Mouse (Mus musculus): ENCODE measurements around the gene Ngly1.
"Not testable (repeated sequence)": the region's sequence is repeated elsewhere in the genome, so short reads cannot be mapped to it uniquely, and the experiment has no call there.

Gene Ngly1

GRCm38 (mm10) chr14:16261869-16262268 is 12.8 kb downstream of the Ngly1 start:
- no peak for DNase-seq

DNA sequence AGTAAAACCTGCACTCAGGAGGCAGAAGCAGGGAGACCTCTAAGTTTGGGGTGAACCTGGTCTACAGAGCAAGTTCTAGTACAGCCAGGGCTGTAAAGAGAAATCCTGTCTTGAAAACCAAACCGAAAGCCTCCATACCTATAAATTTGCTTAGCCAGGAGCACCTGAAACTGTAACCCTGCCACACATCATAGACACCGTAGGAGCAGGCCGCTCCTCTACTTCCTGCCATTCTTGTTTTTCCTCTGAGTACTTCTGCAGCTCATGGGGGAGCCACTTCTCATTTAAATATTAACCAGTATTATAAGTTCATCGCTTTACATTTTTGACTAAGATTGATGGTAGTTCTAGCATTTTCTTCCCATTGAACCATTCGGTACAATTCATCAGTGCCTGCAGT is 17.9 kb downstream of the Ngly1 start:
- no peak for DNase-seq

DNA sequence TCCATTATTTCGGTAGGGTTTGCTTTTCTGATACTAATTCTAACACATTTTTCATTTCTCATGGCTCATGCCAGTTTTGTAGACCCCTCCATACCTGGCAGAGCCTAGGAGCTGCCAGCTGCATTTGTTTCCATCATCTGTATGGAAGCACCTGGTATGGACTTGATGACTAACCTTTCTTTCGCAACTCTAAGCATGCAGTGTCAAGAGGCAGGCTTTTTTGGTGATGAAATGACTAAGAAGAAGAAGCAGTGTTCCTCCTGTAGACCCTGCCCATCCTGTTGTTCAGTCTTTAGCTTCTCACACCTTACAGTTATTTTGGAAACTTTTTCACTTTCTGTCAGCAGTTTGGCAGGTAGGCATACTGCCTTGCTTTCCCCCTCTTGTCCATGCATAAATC is 20.7 kb downstream of the Ngly1 start:
- no peak for DNase-seq

GRCm38 (mm10) chr14:16273677-16274076 is 24.6 kb downstream of the Ngly1 start:
- DNase-seq, result no peak

GRCm38 (mm10) chr14:16279196-16279595 is 30.1 kb downstream of the Ngly1 start:
- no peak for DNase-seq

GRCm38 (mm10) chr14:16283966-16284365 is 34.9 kb downstream of the Ngly1 start:
- DNase-seq, result no peak

GRCm38 (mm10) chr14:16292371-16292770 is 43.3 kb downstream of the Ngly1 start:
- DNase-seq, result no peak

GRCm38 (mm10) chr14:16293015-16293414 is 43.9 kb downstream of the Ngly1 start:
- DNase-seq, result no peak

GRCm38 (mm10) chr14:16293921-16294320 is 44.8 kb downstream of the Ngly1 start:
- no peak for DNase-seq

- no peak for DNase-seq
Measured at GRCm38 (mm10) chr14:16296816-16297468, 47.9 kb downstream of the Ngly1 start.

GRCm38 (mm10) chr14:16301735-16302134 is 52.7 kb downstream of the Ngly1 start:
- no peak for DNase-seq

- DNase-seq, result no peak
Measured at GRCm38 (mm10) chr14:16302688-16303087, 53.6 kb downstream of the Ngly1 start.

- DNase-seq, result no peak
Measured at GRCm38 (mm10) chr14:16310791-16311190, 61.7 kb downstream of the Ngly1 start.

DNA sequence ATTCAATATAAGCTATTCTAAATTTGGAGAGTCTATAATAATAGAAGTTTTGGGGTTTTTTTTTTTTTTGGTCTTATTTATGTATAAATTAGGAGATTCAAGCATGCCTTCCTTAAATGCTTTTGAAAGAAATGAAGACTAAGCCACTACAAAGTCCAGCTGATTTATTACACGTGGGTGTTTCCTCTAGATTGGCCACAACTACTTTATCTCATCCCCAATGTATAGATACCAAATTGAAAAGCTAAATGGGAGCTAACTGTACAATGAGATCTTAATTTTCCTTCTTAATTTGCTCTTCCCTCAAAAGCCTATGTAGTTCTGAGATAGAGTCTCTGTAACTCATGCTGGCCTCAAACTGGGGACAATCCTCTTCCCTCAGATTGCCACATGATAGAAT is 63.5 kb downstream of the Ngly1 start:
- DNase-seq, result no peak

DNA sequence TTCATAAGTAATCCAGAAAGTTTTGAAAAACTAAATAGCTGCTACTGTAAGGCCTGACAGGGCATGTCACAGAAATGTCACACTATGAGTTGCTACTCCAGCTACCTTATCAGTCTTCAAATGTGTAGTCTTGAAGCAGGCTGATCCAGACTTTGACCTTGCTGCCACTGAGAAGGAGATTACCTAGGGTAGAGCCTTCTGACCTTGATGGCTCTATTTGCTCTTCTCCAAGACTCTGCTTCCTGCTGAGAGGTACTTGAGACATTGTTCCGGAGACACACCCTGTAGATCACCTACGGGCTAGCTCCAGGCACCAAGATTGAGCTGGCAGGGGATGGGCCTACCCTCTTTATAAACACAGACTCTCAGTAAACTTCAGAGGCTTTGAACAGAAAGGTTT is 64.0 kb downstream of the Ngly1 start:
- not testable (repeated sequence) for DNase-seq

GRCm38 (mm10) chr14:16313936-16314521 is 64.9 kb downstream of the Ngly1 start:
- DNase-seq, result no peak

DNA sequence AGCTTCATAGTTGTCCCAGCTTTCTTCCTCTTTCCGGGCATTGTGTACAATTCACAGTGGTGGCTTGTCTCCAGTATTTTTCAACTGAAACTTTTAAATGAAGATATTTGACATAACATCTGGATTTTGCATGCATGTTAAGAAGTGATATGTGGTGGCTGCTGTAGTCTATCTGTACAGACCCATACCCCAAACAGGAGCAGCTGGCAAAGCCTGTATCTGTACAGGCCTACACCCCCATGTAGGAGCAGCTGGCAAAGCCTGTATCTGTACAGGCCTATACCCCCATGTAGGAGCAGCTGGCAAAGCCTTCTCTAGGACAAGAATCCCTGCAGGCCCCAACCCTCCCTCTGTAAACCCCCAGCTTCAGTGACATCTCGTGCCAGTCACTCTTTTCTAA is 65.8 kb downstream of the Ngly1 start:
- DNase-seq, result no peak

GRCm38 (mm10) chr14:16316715-16317114 is 67.6 kb downstream of the Ngly1 start:
- DNase-seq, result no peak

- DNase-seq, result no peak
Measured at GRCm38 (mm10) chr14:16319818-16320217, 70.7 kb downstream of the Ngly1 start.

DNA sequence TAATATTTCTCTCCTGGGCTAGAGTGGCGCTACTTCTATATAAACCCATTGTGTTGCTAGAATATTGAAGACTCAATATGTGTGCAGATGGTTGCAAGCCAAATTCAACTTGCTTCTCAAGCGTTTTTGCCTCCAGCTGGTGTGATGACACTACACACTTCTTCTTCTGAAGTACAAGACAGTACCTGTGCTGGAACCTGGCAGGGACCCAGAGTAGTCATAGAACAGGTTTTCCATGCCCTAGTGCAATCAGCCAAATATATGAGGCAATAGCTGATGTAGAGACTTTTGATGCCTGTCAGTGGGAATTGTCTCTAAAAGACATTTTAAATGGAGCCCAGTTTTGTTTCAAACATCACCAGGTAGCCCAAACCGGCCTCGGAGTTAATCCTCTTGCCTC is 75.3 kb downstream of the Ngly1 start:
- DNase-seq, result no peak

DNA sequence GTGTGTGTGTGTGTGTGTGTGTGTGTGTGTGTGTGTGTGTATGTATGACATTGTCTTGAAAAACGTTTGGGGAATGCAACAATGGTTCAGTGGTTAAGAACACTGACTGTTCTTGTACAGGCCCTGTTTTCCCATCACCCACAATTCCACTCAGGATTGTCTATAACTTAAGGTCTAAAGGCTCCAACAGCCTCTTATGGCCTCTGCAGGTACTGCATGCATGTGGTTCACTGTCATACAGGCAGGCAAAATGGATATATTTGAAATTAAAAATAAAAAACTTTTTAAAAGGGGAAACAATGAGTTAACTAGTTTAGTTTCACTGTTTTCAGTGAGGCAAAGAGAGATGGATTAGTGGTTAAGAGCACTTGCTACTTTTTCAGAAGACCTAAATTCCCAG is 76.1 kb downstream of the Ngly1 start:
- no peak for DNase-seq

- no peak for DNase-seq
Measured at GRCm38 (mm10) chr14:16328531-16328930, 79.5 kb downstream of the Ngly1 start.

GRCm38 (mm10) chr14:16328959-16329480 is 79.9 kb downstream of the Ngly1 start:
- no peak for DNase-seq

DNA sequence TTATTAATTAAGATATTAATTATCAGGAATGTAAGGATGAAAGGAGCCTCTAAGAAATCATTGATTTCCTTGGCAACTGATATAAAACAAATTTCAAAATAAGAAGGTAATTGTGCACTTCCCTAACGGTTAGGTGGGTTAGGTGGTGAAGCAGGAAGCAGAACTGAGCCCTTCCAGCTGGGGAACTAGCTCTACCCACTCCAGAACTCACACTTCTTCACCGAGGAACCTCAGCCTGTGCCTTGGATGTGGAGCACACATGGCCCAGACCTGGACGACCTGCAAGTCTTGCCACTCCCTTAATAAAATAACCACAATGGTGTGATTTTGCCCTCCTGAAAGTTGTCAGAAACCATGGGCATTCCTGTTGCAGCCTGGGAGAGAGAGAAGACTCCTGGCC is 80.7 kb downstream of the Ngly1 start:
- DNase-seq, result no peak

DNA sequence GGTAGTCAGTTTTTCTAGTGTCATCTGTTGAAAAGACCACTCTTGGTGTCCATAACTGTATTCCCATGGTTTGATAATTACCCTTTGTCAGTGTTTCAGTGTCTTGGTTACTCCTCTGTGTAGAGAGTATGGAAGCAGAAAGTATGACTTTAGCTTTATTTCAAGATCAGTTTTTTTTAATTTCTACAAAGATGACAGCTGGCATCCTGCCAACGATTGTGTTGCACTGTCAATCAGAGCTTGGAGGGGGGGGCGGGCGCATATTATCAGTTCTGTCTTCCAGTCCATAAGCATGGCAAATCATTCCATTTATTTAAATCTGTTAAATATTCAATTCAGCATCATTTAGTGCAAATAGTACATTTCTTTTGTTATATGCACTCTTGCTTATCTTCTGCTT is 85.2 kb downstream of the Ngly1 start:
- DNase-seq, result no peak

Measured in thymus, postnatal 25 days (tissue).